Mouse (Mus musculus): ENCODE measurements around the gene Gldc.
"Not testable (repeated sequence)": the region's sequence is repeated elsewhere in the genome, so short reads cannot be mapped to it uniquely, and the experiment has no call there.

Gene Gldc

DNA sequence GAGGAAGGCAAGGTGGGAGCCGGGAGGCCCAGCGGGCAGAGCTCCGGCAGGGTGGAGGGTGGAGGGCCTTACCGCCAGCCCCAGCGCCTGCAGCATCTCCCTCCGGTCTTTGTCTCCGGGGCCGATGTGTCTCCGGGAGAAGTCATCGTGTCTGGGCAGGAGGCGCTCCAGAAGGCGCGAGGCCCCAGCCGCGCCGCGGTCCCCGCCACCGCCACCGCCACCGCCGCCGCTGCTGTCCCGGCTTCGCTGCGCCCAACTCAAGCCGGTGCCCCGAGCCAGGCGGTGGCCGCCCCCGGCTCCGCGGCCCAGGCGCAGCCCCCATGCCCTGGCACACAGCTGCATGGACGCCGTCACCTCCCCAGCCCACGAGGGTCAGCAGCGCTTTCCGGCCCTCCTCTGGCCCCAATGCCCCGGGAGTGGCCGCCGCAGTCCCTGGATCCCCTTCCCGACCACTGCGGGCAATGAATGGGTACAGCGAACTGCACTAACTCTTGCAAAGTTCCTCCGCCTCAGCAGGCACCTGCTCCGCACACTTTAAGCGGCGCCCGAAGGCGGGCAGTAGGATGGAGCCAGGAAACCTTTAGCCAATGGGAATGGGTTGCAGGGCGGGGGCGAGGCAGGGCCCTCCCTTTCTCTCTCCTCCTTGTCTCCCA lies at the start of gene Gldc:
Gene Gldc, minus strand, starts transcription at position 511 of the 653 bp plus-strand sequence.
- no peak for DNase-seq (ENCODE audit: low read depth in 2 of 2, low spot score in 2 of 2)

DNA sequence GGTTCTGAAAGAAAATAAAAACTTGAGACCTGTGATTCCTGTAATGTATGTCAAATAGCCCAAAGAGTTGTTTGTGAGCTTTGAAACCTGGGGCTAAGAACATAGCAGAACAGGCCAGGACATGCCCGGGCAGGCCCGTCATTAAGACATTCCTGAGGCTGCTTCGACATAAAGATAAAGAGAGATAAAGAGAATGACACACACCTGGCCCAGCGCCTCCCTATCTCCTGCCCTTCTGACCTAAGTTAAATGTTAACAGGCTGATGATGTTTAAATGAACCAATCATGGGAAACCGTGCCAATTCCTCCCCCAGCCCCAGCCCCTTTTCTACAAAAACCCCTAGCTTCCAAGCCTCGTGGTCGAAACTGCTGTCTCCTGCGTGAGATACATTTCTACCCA lies 47.4 kb upstream of the Gldc start:
- not testable (repeated sequence) for DNase-seq (ENCODE audit: low read depth in 2 of 2, low spot score in 2 of 2)

DNA sequence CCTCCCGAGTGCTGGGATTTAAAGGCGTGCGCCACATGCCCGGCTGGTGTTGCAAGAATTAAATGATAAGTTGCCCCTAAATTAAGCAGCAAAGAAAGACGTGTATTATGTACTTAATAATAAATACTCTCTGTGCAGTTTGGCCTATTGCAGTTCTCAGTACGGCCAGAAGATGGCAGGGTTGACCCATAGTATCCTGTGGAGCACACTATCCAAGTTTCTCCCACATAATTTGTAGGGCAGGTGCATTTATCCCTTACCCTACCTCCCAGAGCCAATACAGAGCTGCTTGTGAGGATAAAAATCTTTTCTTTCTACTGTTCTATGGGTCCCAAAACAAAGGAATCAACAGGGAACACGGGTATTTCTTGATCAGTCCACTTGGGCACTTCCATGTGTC lies 42.1 kb upstream of the Gldc start:
- DNase-seq (ENCODE audit: low read depth in 2 of 2, low spot score in 2 of 2), result no peak

DNA sequence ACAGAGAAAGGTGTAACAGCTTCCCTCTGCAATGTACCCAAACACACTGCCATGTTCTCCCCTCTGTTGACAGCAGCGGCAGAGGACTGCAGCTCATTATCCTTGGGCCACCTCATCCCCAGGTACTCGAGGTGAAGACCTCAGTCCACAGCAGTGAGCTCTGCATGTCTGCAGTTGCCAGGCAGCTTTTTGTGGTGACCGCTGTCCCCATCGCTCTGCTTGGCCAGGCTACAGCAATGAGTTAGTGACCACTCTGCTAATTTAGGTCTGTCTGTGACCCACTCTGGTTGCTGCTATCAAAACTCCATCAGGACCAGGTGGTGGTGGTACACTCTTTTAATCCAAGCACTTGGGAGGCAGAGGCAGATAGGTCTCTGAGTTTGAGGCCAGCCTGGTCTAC lies 41.0 kb upstream of the Gldc start:
- no peak for DNase-seq (ENCODE audit: low read depth in 2 of 2, low spot score in 2 of 2)

DNA sequence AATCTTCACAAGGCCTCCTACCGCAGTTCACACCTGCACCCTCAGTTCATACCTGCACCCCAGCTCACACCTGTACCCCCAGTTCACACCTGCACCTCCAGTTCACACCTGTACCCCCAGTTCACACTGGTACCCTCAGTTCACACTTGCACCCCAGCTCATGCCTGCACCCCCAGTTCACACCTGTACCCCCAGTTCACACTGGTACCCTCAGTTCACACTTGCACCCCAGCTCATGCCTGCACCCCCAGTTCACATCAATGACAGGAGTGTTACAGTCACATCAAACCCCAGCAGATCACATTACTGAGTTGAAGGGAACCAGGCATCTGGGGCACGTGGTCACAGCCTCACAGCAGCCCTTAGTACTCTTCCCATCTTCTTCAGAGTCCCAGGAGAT lies 40.5 kb upstream of the Gldc start:
- not testable (repeated sequence) for DNase-seq (ENCODE audit: low read depth in 2 of 2, low spot score in 2 of 2)

DNA sequence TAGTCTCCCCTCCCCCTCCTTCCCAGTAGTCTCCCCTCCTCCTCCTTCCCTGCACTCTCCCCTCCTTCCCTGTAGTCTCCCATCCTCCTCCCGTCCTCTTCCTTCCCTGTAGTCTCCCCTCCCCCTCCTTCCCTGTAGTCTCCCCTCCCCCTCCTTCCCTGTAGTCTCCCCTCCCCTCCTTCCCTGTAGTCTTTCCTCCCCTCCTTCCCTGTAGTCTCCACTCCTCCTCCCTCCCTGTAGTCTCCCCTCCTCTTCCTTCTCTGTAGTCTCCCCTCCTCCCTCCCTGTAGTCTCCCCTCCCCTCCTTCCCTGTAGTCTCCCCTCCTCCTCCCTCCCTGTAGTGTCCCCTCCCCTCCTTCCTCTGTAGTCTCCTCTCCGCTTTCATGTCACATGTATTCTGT lies 38.8 kb upstream of the Gldc start:
- no peak for DNase-seq (ENCODE audit: low read depth in 2 of 2, low spot score in 2 of 2)

DNA sequence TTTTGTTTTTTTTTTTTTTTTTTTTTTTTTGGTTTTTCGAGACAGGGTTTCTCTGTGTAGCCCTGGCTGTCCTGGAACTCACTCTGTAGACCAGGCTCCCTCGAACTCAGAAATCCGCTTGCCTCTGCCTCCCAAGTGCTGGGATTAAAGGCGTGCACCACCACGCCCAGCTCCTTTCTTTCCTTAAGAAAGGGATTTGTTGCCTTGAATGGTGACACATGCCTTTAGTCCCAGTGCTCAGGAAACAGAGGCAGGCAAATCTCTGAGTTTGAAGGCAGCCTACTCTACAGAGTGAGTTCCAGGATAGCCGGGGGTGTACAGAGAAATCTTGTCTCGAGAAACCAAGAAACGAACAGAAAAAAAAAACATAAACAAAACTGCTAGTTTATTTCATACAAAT lies 33.8 kb upstream of the Gldc start:
- not testable (repeated sequence) for DNase-seq (ENCODE audit: low read depth in 2 of 2, low spot score in 2 of 2)

DNA sequence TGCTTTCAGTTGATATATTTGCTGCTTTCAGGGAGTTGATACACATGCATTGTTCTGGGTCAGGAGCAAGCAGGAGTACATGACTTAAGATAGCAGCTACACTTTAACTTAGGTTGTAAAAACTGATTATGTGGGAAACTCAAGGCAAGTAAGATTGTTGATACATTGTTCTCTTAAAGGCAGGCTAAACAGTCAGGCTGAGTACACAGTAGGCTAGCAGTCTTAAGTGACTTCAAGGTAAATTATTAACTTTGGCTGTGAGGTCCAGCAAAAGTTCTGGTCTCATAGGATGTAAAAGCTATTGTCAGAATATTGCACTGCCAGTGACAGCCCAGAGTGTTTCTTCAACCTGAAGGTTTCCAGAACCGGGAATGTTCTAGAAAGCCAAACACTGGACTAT lies 31.8 kb upstream of the Gldc start:
- no peak for DNase-seq (ENCODE audit: low read depth in 2 of 2, low spot score in 2 of 2)

DNA sequence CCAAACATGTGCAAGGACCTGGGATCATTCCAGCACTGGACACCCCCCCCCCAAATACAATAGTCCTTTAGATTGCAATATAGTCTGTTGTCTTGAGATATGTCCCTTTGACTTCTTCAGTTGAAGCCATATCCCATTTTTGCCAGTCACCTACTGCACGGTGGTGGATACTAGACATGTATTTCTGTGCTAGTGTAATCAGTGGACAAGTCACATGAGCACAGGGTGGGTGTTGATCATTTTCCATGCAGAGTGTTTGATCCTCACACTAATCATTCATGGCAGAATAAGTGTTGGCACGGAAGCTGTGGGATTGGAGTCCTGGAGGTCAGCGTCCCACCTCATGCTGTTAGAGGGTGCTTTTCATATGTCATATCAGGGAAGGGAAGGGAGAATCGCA lies 30.6 kb upstream of the Gldc start:
- DNase-seq (ENCODE audit: low read depth in 2 of 2, low spot score in 2 of 2), result no peak

DNA sequence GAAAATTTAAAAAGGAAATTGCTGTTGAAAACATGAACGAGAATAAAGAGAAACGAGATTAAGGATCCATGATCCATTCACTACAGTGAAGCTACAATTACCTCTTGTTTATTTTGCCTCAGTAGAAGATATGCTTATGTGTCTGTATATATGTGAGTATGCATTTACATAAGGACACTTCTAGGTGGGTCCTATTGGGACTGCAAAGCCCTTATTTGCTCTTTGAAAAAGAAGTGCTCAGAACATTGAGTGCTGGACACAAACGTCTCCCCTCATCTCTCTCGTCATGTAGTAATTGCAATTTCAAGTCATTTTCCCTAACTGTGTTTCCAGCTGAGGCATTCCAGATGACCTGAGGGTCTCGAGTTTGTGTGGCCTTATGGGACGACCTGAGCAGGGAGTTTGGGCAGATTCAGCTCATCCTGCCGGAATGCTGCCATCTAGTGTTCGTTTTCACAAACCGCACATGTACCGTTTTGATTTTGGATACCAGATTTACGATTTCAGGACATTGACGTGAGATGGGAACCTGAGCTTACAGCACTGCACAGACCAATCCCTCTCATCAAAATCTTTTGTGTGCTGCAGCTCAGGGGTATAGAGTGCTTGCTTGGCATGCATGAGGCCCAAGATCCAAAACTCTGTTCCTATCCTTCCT lies 30.1 kb upstream of the Gldc start:
- no peak for DNase-seq (ENCODE audit: low read depth in 2 of 2, low spot score in 2 of 2)

DNA sequence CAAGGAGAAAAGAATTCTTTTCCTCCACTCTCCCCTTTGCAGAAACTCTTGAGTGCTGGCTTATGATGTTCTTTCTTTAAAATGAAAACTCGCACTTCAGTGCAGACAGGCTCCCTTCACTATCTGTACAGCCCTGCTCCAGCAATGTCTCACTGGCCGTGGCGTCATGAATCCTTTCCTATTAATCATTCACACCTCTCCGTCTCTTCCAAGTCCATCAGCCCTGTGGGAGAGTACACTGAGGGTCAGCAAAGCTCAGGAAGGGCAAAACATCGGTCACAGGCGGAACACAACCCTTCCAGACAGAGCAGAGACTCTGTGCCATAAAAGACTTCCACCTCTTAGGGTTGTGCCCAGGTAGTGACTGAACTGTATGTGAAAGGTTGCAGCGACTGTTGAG lies 26.9 kb upstream of the Gldc start:
- DNase-seq (ENCODE audit: low read depth in 2 of 2, low spot score in 2 of 2), result no peak

DNA sequence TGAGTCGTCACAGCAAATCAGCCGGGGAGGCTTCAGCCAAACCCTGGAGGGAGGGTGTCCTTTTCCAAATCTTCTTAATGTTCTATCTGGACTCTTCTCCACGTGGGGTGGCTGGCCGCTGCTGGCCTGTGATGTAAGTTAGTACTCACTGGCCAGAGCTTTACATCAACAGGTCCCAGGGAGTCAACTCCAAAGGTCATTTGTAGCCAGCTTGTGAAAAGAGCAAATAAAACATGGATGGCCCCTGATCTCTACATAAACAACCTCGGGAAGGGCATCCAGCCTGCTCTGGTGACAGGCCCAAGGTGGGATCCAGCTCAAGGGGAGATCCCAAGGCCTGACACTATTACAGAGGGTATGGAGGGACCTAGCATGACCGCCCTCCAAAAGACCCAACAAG lies 19.8 kb upstream of the Gldc start:
- DNase-seq (ENCODE audit: low read depth in 2 of 2, low spot score in 2 of 2), result no peak

DNA sequence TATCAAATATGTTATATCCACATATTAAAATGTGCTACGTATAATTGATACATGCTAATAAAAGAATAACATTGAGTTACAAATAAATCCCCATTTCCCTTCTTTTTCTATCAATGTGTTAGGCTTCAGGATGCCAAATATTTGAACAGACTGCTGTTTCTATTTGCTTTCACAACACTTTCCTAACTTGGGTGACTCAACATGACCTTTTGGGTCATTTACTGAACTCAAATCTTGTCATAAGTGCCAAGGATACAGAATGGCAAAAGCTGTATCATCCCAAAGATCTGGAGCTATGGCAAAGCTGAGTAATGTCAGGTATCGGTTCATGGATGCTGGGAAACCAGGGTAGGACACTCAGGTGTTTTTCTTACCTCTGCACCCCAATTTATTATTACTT lies 12.0 kb upstream of the Gldc start:
- no peak for DNase-seq (ENCODE audit: low read depth in 2 of 2, low spot score in 2 of 2)

DNA sequence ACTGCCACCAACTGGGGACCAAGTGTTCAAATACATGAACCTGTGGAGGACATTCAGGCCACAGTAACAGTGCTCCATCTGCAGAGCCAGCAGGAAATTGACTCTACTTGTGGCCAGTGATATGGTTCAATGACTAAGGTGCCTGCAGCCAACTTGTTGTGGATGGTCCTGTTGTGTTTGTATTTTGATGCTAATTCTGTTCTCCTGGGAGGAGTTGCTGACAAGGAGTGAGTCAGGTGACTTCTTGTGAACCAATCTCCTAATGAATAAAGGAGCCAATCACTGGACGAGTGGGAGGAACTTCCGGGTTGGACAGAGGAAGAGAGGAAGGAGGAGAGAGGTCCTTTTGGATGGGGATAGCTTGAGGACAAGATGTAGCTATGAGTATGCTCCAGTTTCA lies 10.3 kb upstream of the Gldc start:
- DNase-seq (ENCODE audit: low read depth in 2 of 2, low spot score in 2 of 2), result no peak

DNA sequence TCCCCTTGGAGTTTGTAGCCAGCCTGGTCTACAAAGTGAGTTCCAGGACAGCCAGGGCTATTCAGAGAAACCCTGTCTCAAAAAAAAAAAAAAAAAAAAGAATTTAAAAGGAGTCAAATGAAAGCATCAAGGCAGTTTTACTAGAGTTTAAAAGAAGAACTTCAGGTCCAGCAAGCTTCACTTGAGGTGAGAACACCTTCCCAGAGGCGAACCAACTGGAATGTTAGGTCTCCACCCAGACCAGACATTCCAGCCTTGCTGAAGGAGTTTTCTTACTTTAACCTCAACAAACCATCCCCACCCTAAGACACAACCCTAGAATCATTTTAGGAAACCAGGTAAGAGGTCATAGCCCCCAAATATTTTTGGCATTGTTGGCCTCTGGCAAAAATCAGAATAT lies 4.8 kb upstream of the Gldc start:
- no peak for DNase-seq (ENCODE audit: low read depth in 2 of 2, low spot score in 2 of 2)

DNA sequence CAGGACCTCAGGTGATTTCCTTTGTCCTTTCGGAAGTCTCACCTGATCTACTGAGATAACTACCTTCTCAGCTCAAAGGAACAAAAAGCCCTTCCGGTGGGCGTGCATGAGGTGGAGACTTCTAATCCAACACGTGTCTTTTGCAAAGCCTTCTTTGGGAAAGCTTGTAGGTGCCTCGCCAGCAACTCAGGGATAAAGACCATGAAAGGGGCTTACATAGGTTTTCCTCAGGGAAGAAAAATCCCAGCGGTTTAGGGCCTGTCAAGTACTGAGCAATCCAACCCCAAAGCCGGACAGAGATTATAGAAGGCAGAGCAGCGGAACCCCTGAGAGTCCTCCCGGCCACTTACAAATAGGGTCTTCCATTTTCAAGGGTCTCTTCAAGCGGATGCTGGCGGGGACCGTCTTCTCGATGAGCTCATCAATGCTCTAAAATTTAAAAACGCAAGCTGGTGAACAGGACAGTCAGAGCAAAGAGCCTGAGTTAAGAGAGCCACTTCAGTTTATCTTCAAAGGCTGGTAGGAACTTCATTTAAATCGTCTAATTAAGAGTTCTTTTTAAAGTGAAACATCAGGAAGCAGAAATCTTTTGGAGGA lies 1.1 kb downstream of the Gldc start:
- no peak for DNase-seq (ENCODE audit: low read depth in 2 of 2, low spot score in 2 of 2)

DNA sequence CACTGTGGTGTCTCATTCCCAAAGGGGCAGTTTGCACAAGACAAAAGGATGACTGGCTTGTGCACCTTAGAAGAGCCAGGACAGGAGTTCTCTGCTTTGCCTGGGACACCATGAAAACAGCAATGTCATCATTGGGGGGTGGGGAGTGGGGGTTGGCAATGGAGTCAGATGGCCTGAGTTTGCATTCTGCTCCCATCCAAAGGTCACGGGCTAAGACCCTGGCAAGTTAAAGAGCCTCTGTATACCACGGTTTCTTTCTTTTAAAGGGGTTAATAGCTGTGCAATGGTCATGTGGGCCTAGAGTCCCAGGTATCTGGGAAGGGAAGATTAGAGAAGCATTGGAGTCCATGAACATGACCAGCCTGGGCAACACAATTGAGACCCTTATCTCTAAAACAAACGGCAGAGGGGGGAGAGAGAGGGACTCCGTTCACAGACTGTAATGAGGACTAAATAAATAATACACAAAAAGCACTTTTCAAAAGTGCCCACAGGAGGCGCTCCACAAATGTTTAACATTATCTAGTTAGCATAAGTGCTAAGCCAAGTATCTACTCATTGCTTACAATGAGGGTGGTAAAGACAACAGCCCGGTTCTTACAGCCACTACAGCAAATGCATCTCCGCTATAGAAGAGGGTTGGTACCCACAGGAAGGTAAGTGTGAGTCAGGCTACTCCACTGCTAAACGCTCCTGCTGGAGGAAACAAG lies 3.7 kb downstream of the Gldc start:
- no peak for DNase-seq (ENCODE audit: low read depth in 2 of 2, low spot score in 2 of 2)

DNA sequence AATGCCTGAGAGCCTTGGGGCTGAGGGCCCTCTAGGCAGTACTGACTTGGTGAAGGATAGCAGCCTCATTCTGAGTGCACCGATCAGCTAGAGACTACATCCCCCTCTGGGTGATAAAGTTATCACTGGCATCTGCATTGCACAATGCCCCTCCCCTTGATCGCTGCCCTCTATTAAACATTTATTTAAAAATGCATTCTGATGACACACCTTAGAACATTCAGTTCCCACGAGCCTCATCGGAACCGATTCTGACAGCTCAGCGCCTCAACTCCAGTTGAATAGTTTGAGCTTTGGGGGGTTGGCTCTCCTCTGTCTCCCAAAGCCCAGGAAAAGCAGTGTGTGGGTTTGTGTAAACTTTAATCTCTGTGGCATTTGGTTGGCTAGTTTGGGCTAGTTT lies 4.9 kb downstream of the Gldc start:
- no peak for DNase-seq (ENCODE audit: low read depth in 2 of 2, low spot score in 2 of 2)

DNA sequence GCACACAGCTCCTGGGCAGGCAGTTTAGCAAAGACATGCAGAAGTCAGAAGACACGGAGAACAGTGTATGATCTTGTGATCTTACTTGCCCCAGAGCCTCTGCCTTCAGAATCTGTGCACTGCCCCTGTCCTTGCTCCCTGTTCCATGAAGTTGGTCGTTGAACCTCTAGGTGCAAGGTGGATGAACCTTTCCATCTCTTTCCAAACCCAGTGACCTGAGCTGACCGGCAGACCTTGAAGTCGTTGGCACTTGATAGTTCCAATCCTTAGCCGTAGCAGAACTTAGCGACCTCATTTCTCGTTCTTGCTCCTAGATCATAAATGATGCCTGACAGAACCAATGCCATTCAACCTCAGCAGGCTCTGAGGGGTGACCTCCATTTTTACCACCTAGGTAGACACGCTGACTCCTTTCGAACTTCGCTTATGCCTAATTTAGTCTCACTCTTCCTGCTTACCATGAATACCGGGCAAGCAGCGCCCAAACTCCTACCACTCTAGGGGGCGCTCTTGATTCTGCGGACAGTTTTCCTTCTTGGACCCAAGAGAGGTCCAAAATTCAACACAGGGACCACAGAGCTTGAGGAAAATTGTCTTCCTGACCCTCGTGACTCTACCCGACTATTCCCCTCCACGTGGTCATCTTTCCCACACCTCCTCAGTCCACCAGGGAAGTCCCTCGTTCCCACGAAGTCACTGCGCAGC lies 8.3 kb downstream of the Gldc start:
- no peak for DNase-seq (ENCODE audit: low read depth in 2 of 2, low spot score in 2 of 2)

DNA sequence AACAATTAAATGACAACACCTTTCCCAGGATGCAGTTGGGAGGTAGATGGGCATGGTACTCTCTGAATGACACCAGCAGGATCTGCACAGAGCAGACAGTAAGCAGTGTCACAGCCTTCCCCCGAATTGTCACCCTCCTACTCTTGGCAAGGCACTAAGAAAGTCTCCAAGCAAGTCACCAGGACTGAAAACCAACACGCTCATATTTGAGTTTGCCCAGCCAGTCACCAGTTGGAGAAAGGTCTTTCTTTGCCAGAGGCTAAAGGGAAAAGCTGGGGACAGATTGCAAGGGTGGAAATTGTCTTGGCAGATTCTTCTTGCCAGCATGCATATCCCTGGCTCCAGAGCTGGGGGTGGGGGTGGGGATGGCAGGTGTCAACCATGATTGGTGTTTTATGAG lies 11.0 kb downstream of the Gldc start:
- no peak for DNase-seq (ENCODE audit: low read depth in 2 of 2, low spot score in 2 of 2)

DNA sequence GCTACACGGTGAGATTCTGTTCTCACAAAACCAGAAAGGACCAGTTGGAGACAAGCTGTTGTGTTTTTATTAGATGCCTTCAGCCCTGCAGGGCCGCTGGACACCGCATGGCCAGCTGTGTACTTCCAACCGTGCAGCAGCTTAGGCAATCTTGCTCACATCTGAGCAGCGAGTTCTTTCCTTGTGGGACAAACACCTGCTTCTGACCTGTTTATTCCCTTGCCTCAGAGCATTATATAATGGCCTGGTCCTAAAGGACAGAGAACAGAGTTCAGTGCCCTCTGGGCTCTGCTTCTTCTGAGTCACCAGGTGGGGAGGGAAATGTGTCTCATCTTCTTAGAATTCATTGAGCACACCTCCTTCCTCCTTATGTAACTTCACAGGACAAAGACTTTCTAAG lies 12.4 kb downstream of the Gldc start:
- no peak for DNase-seq (ENCODE audit: low read depth in 2 of 2, low spot score in 2 of 2)

DNA sequence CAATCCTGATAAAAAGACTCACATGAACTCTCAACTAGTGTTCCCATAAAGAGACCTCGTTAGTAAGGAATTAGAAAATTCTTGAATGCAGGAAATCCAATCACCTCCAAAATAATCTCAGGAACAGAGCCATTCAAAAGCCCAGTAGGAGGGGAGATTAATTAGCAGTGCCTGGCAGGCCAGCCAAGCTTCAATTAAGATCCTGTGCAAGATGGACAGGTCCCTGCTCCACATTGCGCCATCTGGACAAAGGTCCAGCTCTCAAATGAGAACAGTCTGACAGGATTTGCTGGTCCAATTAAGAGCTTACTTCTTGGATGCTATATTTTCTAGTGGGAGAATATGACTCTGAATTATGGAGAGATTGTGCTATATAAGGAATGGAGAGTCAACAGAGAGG lies 15.2 kb downstream of the Gldc start:
- no peak for DNase-seq (ENCODE audit: low read depth in 2 of 2, low spot score in 2 of 2)
